Mouse (Mus musculus): ENCODE measurements around the gene Scd4.

- no peak for TF ChIP-seq POLR2A (IDR thresholded peaks at IDR 0.05; ENCODE audit: control insufficient read depth, extremely low read depth, insufficient read depth, low read length, poor library complexity)
- TF ChIP-seq CTCF (IDR thresholded peaks at IDR 0.05; ENCODE audit: borderline replicate concordance, control insufficient read depth, extremely low read depth, insufficient read depth, low read length, poor library complexity): no peak
Observed at GRCm38 (mm10) chr19:44297068-44297760, 35.7 kb upstream of the Scd4 start.
